Mouse (Mus musculus) bone marrow, adult 2 months (tissue): Measurements from ENCODE around the gene Mtnr1b. TPM values are rescaled to one million over a fixed set of nuclear protein-coding genes. Genes with fewer than 3 reads are reported as not detected.
"Not testable (repeated sequence)": the region's sequence is repeated elsewhere in the genome, so short reads cannot be mapped to it uniquely, and the experiment has no call there.

Source experiments
- H3K27ac ChIP-seq: fragments of 200-500 bp; 2 replicates; pipeline ENCODE4 v1.5.1; 2012; ENCODE audit warnings: low read depth, mild to moderate bottlenecking, control low read depth, inconsistent platforms, low read length; ENCODE audit not compliant: control insufficient read depth, poor library complexity, insufficient read depth
- H3K4me1 ChIP-seq: fragments of 200-500 bp; 2 replicates; pipeline ENCODE4 v1.6.1; 2011; ENCODE audit warnings: low read length; ENCODE audit not compliant: control insufficient read depth, insufficient read depth
- H3K4me3 ChIP-seq: fragments of 200-500 bp; replicated peaks from 2 replicates; pipeline ENCODE3; 2011; ENCODE audit warnings: mild to moderate bottlenecking, low read depth, low read length, control low read depth; ENCODE audit not compliant: control insufficient read depth
- CTCF ChIP-seq: fragments of 200-500 bp; IDR thresholded peaks from 2 replicates; pipeline ENCODE4 v1.5.1; 2011; ENCODE audit warnings: low read length, control low read depth; ENCODE audit not compliant: control insufficient read depth, insufficient read depth
- POLR2A ChIP-seq: fragments of 200-500 bp; IDR thresholded peaks from 2 replicates; pipeline ENCODE4 v1.6.1; 2011; ENCODE audit warnings: low read depth, mild to moderate bottlenecking, control low read depth, low read length, borderline replicate concordance; ENCODE audit not compliant: control insufficient read depth
- WGBS: fragments of 180-500 bp; shearing (Covaris S2); methylation state at CpG from one replicate; pipeline ENCODE4 v1.1.7; 2018; 5-methylcytosine and 5-hydroxymethylcytosine counted together
- polyA plus RNA-seq: library from polyadenylated mRNA; stranded (reverse); fragments of >200 nt; gene quantifications from 2 replicates; pipeline ENCODE4 v1.2.4, GENCODE M21; 2011; ENCODE audit warnings: low replicate concordance; ENCODE audit not compliant: missing spikeins, insufficient read depth, insufficient read length

Gene Mtnr1b
- polyA plus RNA-seq, 1 experiment = not detected

DNA sequence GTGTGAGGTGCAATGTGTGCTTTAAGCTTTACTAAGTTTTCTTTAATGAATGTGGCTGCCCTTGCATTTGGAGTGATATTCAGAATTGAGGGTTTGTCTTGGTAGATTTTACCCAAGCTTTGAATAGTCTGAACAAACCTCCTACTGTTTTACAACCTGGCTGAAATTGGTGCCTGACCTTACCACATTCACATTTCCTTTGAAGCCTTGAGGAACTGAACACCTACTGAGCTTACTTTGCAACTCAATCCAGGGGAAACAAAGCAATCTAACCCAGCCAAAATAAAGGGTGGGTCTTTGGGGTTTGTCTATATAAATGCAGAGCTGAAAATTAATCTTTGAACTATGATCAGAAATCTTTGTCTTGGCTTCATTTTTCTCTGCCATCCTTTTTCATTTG is 23.6 kb downstream of the Mtnr1b start:
- Histone ChIP-seq H3K4me3 (no peak overlapping the region), H3K27ac (no peak overlapping the region), H3K4me1 (no peaks in the 10 kb centered on the region)
- no peak for TF ChIP-seq CTCF
- no peak for TF ChIP-seq POLR2A

DNA sequence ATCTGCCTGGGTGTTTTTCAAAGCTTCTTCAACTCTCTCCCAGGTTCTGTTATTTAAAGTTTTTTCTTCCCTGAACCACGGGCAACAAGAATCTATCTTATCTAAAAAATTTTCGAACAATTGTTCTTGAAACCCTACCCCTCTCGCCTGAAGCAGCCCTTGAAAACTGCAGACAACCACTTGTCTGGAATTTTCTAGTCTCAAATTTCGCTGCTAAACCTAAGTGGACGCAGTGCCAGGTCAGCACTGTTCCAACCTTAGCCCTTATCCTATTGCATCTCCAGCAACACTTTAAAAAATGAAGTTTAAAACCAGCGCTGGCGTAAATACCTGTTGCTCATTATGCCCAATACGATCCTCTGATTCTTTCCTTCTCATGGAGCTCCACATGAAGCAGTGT is 29.0 kb downstream of the Mtnr1b start:
- Histone ChIP-seq H3K4me3 (no peak overlapping the region), H3K27ac (no peak overlapping the region), H3K4me1 (no peaks in the 10 kb centered on the region)
- TF ChIP-seq CTCF = no peak
- no peak for TF ChIP-seq POLR2A
- 86% methylated on average over 8 of the region's 8 CpGs for WGBS

DNA sequence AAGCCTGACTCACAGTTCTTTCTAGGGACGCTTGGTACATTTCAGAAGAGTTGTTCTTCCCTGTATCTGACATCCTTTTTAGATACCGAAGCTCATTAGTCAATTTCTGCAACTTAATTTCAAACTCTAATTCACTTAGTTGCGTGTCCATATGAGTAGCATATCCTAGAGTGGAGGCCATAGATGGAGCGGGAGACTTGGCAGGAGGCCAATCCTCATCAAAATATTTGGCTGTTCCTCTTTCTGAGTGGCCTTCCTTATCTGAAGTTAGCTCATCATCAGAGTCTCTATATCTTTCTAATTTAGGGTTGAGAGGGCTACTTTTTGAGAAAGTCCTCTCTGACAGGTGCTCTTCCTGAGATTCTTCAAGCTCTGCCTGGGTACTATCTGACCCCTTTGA is 29.4 kb downstream of the Mtnr1b start:
- not testable (repeated sequence) for H3K4me3 ChIP-seq, H3K27ac ChIP-seq, H3K4me1 ChIP-seq
- 67% methylated on average over 4 of the region's 4 CpGs for WGBS

DNA sequence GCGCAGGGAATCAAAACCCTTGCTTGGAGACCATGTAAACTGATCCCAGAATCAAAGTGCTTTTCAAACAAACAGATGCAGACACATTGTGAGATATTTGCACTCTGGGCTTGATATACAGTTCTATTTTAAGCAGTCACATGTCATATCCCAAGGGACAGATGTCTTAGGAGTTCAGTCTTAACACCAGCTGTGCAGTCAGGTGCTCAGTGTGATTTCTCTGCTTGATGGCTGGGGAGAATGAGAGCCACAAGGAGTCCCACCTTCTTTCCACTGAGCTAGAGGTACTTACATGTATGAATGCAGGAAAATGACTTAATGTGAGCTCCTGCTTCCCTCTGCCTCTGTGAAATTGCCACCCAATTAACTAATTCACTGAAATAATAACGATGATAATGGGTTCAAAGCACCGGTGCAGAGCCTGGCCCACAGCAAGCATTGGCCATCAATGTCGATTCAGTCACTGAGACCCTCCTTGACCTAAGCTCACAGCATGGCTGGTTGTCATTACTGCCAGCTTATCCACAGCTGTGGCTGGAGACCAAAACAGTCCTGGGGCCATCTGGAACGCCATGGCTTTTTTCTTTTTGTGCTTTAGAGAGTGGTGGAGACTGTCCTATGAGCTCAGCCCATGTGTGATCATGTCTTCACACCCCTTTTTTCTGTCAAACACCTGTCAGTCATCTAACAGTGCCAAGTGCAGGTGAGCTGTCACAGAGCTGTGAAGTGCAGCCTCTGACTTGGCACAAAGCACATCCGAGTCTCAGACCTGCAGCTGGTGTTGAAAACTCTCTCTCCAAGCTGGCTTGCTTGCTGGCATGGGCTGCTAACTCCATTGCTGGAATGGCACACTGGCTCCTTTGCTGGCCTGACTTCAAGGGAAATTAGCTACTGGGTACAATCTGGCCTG is 61.1 kb downstream of the Mtnr1b start:
- WGBS = 69% methylated on average over 6 of the region's 6 CpGs
- TF ChIP-seq CTCF = no peak
- no peak for TF ChIP-seq POLR2A
- Histone ChIP-seq H3K4me1 (no peaks in the 10 kb centered on the region), H3K4me3 (no peak overlapping the region), H3K27ac (no peak overlapping the region)

DNA sequence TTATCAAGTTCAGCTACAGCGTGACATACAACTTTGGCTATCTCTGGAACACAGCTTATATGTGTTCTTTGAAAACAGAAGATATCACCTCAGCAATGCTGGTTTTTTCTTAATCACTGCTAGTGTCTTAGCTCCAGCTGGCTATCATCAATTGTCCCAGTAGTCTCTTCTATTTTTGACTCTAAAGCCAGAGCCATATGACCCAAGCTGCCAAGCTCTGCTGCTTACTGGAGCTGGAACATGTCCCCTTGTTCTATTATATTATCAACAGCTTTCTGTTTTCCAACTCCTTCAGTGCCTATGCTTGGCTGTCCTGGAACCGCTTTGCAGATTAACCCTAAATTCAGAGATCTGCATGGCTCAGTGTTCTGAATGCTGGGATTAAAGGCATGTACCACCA is 70.1 kb downstream of the Mtnr1b start:
- H3K4me3 ChIP-seq = no peak overlapping the region
- 71% methylated on average over 2 of the region's 2 CpGs for WGBS
- TF ChIP-seq CTCF = no peak
- no peak for TF ChIP-seq POLR2A
- no peak overlapping the region for H3K27ac ChIP-seq
- no peaks in the 10 kb centered on the region for H3K4me1 ChIP-seq

DNA sequence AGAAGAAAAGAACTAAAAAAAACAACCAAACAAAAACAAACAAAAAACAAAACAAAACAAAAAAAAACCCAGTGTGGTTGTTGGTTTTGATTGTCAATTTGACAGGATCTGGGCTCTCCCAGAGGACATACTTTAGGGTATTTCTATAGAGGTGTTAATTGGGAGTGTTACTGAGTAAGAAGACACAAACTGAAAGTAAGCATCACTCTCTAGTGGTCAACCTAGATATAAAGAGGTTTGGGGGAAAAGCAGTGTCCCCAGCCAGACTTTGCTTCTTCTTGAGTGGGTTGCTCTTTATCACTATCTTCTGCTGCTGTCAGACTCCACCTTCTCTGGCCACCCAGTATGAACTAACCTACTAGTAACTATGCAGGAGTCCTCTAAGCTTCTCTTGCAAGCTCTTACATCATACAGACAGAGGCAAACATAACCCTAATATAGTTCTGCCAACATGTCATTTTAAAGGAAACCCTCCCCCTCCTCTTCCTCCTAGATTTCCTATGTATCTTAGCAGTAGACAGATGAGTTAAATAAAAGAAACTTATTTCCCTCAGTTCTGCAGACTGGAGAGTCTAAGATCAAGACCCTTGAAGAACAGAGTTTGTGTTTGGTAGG is 71.8 kb downstream of the Mtnr1b start:
- TF ChIP-seq CTCF (no peak), POLR2A (no peak)
- H3K27ac ChIP-seq = no peak overlapping the region
- H3K4me3 ChIP-seq = no peak overlapping the region
- no peaks in the 10 kb centered on the region for H3K4me1 ChIP-seq

DNA sequence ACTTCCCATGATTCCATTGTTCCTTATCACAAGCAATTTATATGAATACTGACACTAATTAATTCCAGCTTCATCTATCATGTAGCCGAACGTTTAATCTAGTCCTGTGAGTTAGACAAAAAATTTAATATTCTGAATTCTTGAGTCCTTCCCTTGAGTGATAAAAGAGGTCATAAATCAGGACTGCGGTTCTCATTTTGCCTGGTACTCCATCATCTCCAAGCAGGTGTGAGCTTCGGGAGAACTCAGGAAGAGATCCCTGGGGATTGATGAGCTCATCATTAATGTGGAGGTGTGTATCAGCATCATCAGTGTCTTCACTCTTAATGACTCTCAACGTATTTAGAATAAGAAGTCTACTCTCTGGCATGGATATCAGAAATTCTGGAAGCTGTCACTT is 74.0 kb downstream of the Mtnr1b start:
- H3K4me1 ChIP-seq = no peaks in the 10 kb centered on the region
- WGBS = 79% methylated on average over 5 of the region's 5 CpGs
- no peak overlapping the region for H3K4me3 ChIP-seq
- TF ChIP-seq POLR2A (no peak), CTCF (no peak)
- H3K27ac ChIP-seq = no peak overlapping the region

DNA sequence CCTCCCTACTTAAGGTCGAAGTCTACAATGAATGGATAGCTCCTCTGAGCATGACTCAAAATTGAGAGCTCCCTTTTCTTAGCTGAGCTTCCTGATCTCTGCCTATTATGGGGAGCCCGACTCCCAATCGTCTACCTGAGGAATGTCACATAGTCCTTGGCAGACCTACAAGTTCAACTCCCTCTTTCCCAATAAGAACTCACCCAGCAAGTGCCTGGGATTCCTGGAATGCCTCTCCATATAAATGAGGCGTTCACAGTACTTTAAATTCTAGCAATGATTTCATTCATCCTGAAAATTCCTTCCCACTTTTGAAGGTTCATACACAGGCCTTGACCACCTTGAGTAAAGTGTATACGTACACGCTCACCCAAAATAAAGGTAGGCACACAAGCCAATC is 79.9 kb downstream of the Mtnr1b start:
- WGBS = 75% methylated on average over 6 of the region's 6 CpGs
- Histone ChIP-seq H3K4me1 (no peaks in the 10 kb centered on the region; the same call in 1 of the 2 replicates), H3K4me3 (no peak overlapping the region), H3K27ac (no peak overlapping the region)
- no peak for TF ChIP-seq POLR2A
- TF ChIP-seq CTCF = no peak

DNA sequence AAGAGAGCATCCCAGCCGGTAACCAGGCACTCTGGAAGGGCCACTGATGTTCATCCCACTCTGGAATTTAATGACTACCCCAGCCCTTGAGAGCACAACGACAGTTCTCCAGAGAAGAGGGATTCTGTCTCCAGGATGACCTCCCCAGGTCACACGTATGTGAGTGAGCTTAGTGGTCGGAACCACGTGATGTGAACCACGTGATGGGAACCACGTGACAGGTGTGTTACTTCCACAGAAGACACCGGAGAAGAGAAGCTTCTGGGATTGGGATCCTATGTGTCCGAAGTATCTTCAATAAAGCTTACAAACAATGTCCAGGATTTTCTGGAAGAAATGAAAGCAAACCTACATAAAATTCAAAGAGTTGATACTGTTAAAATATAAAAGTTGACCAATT is 82.3 kb downstream of the Mtnr1b start:
- H3K4me1 ChIP-seq = no peaks in the 10 kb centered on the region; the same call in 1 of the 2 replicates
- H3K4me3 ChIP-seq = no peak overlapping the region
- H3K27ac ChIP-seq = no peak overlapping the region
- 78% methylated on average over 9 of the region's 9 CpGs for WGBS
- TF ChIP-seq POLR2A = no peak
- TF ChIP-seq CTCF = no peak

DNA sequence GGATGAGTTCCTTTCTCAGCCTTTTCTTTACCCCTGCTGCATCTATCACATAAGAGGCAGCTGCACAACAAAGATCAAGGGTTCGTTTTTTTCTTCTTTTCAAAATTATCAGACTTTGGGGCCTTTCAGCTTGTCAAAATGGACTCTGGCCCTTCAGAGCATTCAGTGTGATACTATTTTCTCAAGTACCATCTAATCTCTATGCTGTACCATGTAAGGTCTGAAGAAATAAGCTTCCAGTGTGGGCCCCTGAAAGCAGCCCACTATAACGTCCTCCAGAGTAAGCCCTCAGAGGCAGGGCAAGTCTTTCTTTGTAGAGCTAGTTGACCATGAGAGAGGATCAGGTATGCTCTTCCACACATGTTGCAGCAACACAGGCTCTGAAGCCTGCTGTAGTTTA is 87.7 kb downstream of the Mtnr1b start:
- WGBS = 67% methylated on average over 2 of the region's 2 CpGs
- TF ChIP-seq POLR2A (no peak), CTCF (no peak)
- no peak overlapping the region for H3K4me3 ChIP-seq
- no peak overlapping the region for H3K27ac ChIP-seq
- H3K4me1 ChIP-seq = no peaks in the 10 kb centered on the region
